Mouse (Mus musculus) bone marrow macrophage, adult 2 months (primary cell): ENCODE measurements around the gene Fmnl3. TPM values are rescaled to one million over a fixed set of nuclear protein-coding genes. Genes with fewer than 3 reads are reported as not detected.

ENCODE experiments used
- H3K27ac ChIP-seq: 2 replicates; pipeline ENCODE4 v1.5.1; 2012; ENCODE audit warnings: low read depth, low read length; ENCODE audit not compliant: insufficient read depth
- H3K4me1 ChIP-seq: 2 replicates; pipeline ENCODE4 v1.6.1; 2012; ENCODE audit warnings: low read length; ENCODE audit not compliant: control insufficient read depth, insufficient read depth
- H3K4me3 ChIP-seq: 2 replicates; pipeline ENCODE4 v1.5.1; 2012; ENCODE audit warnings: mild to moderate bottlenecking, low read length, moderate library complexity; ENCODE audit not compliant: insufficient read depth
- CTCF ChIP-seq: IDR thresholded peaks from 2 replicates; pipeline ENCODE4 v1.5.1; 2012; ENCODE audit warnings: low read depth, mild to moderate bottlenecking, low read length, moderate library complexity
- POLR2A ChIP-seq: IDR thresholded peaks from 2 replicates; pipeline ENCODE4 v1.6.1; 2012; ENCODE audit warnings: mild to moderate bottlenecking, low read depth, low read length, borderline replicate concordance
- polyA plus RNA-seq: library from polyadenylated mRNA; stranded (reverse); fragments of >200 nt; gene quantifications from 2 replicates; pipeline ENCODE4 v1.2.4, GENCODE M21; 2012; ENCODE audit not compliant: missing spikeins, insufficient read depth, insufficient read length

Gene Fmnl3
- polyA plus RNA-seq, 1 experiment: 23.2 TPM

DNA sequence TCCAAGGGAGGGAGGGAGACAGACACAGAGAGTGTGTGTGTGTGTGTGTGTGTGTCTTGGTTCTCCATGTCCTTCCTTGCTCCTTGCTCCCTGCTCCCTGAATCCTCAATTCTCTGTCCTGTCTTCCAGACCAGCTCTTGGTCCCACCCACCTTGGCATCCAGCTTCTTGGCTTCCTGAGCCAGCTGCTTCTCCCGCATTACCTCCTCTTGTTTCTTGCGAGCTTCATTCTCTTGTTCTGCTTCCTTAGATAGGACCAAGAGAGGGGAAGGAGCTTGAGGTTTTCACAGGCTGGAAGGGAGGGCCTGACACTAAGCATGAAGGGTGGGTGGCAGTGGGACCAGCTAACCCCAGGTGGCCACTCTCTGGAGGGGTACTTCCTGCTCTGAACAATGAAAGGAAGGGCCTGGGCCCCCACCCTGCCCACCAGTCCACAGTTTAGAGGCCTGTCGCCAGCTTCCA is 50.8 kb downstream of the Fmnl3 start:
- TF ChIP-seq CTCF (no peak), POLR2A (no peak)
- peaks cover 10% of the 10 kb centered on the region for H3K4me1 ChIP-seq
- H3K27ac ChIP-seq: no peak overlapping the region
- H3K4me3 ChIP-seq: no peak overlapping the region

- TF ChIP-seq POLR2A (no peak), CTCF (no peak)
- no peak overlapping the region for H3K27ac ChIP-seq
- peaks cover 10% of the 10 kb centered on the region for H3K4me1 ChIP-seq
- H3K4me3 ChIP-seq: no peak overlapping the region
These were observed 51.3 kb downstream of the Fmnl3 start for GRCm38 (mm10) chr15:99318861-99319410.

- Histone ChIP-seq H3K4me3 (no peak overlapping the region), H3K27ac (no peak overlapping the region), H3K4me1 (peaks cover 10% of the 10 kb centered on the region)
- TF ChIP-seq CTCF (no peak), POLR2A (no peak)
These were observed 52.2 kb downstream of the Fmnl3 start for GRCm38 (mm10) chr15:99318071-99318470.

DNA sequence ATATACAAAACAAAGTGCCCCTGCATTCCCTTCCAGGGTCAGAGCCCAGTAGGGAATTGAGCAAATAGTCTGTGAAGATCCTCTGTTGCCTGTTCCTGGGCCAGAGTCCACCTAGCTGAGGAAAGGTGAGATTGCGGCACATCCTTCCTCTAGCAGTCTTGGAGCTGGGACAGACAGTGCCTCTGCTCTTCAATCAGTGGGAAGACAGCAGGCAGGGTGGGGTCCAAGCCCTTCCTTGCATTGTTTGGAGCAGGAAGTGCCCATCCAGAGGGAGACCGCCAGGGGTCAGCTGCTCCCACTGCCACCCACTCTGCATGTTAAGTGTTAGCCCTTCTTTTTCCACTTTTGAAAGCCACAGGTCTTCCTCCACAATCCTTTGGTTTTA is 53.0 kb downstream of the Fmnl3 start:
- Histone ChIP-seq H3K27ac (no peak overlapping the region), H3K4me3 (no peak overlapping the region), H3K4me1 (peaks cover 10% of the 10 kb centered on the region)
- TF ChIP-seq CTCF: no peak
- no peak for TF ChIP-seq POLR2A

DNA sequence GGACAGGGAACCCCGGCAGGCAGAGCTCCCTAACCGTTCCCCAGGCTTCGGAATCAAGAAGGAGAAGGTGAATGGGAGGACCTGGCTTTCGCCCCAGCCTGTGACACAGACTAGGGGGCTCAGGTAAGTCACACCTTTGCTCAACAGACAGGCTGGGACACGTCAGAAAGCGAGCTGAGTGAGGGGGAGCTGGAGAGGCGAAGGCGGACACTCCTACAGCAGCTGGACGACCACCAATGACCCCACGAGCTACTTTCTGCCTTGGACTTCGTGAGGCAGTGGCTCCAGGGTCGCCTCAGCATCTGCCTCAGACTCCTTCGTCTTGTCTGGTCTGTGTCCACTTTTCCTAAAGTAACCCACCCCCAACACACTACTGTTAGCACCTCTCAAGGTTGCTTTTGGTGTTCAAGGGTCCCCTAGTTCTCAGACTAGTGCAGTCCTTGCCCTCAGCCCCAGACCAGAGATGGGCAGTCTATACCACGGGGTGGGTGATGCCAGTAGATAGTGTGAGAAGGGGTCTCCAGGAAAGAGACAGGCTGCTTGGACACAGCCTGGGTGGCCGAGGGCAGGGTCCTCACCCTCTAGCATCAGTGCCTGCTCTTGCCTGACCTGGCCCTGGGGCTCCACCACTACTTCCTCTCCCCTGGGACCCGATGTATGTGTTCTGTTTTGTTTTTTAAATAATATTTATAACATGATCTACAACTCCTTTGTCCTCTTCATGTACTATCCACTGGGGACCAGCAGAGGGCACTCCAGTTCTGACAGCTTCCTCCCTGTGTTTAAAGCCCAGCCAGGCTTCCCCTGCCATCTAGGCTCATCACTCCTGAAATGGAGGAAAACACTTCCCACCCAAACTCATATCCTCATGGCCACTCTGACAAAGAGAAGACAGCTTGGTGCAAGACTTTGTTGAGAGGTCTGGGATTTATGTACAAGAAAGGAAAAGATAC is 53.7 kb downstream of the Fmnl3 start:
- Histone ChIP-seq H3K4me1 (peaks cover 10% of the 10 kb centered on the region), H3K4me3 (no peak overlapping the region), H3K27ac (no peak overlapping the region)
- TF ChIP-seq POLR2A: no peak
- TF ChIP-seq CTCF: peak; percentile 79

GRCm38 (mm10) chr15:99314891-99315290 is 55.4 kb downstream of the Fmnl3 start:
- H3K27ac ChIP-seq: no peak overlapping the region
- no peak overlapping the region for H3K4me3 ChIP-seq
- H3K4me1 ChIP-seq: peaks cover 10% of the 10 kb centered on the region
- TF ChIP-seq POLR2A (no peak), CTCF (no peak)

GRCm38 (mm10) chr15:99310617-99311016 is 59.7 kb downstream of the Fmnl3 start:
- no peaks in the 10 kb centered on the region for H3K4me1 ChIP-seq
- no peak overlapping the region for H3K4me3 ChIP-seq
- TF ChIP-seq POLR2A (no peak), CTCF (no peak)
- H3K27ac ChIP-seq: no peak overlapping the region

DNA sequence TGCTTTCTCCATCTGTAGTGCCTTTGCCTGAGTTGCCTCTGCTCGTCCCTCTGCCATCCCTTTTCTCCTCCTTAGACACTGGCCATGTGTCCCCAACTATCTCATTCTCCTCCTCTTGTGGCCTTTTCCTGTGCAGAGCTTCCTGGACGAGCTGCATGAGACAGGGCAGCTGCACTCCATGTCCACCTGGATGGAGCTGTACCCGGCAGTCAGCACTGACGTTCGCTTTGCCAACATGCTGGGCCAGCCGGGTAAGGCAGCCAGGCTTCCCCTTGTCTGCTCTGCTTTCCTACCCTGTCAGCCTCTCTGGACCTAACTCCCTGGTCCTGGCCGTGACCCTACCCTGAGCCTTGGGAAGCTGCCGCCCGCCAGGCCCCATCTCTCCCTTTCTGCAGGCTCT is 60.7 kb downstream of the Fmnl3 start:
- TF ChIP-seq CTCF (no peak), POLR2A (no peak)
- Histone ChIP-seq H3K4me3 (no peak overlapping the region), H3K4me1 (no peaks in the 10 kb centered on the region), H3K27ac (no peak overlapping the region)

- no peak for TF ChIP-seq POLR2A
- no peak for TF ChIP-seq CTCF
- 0 out of 2 replicates have a peak, but pooled peaks cover 6% of the 10 kb centered on the region for H3K4me1 ChIP-seq
- H3K27ac ChIP-seq: no peak overlapping the region
- H3K4me3 ChIP-seq: no peak overlapping the region
These were observed 62.8 kb downstream of the Fmnl3 start for GRCm38 (mm10) chr15:99307476-99307875.

DNA sequence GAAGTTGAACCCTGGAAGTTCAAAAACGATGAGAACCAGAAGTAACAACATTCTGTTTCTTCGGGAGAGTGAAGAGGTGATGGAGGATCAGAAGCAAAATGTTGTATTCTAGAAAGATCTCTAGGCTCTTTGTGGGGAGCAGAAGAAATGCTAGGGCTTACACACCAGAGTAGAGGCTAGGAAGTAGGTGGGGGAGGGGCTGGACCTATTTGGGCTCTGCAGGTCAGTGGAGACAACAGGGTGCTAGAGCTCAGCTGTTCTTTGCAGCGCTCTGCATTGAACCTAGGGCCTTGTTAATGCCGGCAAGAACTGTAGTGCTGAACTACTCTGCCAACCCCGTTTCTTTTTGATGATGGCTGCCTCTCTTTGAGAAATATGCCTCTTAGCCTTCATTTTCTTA is 74.1 kb downstream of the Fmnl3 start:
- Histone ChIP-seq H3K4me3 (no peak overlapping the region), H3K4me1 (peaks cover 10% of the 10 kb centered on the region)

More for the DNA sequence above, 74.1 kb downstream of the Fmnl3 start:
- no peak for TF ChIP-seq POLR2A
- TF ChIP-seq CTCF: no peak
- no peak overlapping the region for H3K27ac ChIP-seq
